Mouse (Mus musculus) bone marrow, adult 2 months (tissue): ENCODE results near the gene Sft2d2.

Source experiments
- CTCF ChIP-seq: fragments of 200-500 bp; IDR thresholded peaks from 2 replicates; pipeline ENCODE4 v1.5.1; 2011; ENCODE audit warnings: low read length, control low read depth; ENCODE audit not compliant: control insufficient read depth, insufficient read depth
- POLR2A ChIP-seq: fragments of 200-500 bp; IDR thresholded peaks from 2 replicates; pipeline ENCODE4 v1.6.1; 2011; ENCODE audit warnings: low read depth, mild to moderate bottlenecking, control low read depth, low read length, borderline replicate concordance; ENCODE audit not compliant: control insufficient read depth

DNA sequence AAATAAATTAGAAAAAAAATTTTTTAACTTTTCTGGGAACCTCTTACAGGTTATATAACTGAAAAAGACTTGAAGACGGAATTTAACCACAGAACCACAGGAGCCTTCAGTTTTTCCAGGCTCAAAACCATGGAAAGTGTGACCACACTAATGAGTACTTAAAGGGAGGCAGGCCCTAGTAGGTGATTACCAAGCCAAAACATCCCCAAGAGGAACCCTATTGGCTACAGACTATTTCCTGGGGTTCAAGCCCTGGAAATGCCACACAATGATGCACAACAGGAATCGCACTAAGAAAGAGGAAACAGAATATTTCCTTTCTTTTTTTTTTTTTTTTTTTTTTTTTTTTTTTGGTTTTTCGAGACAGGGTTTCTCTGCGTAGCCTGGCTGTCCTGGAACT lies 2.1 kb downstream of the Sft2d2 start:
- TF ChIP-seq CTCF: no peak
- TF ChIP-seq POLR2A: no peak
